Mouse (Mus musculus) heart, embryonic 16.5 days (tissue): ENCODE data around the gene Stk39. TPM values are rescaled to one million over a fixed set of nuclear protein-coding genes. Genes with fewer than 3 reads are reported as not detected.

ENCODE experiments used
- ATAC-seq: fragments of 200-750 bp; cut with Nextera tagmentation; replicated peaks from 2 replicates; pipeline ENCODE4 v1.8.0; 2017; ENCODE audit warnings: moderate number of reproducible peaks; ENCODE audit not compliant: insufficient read depth, low FRiP score; ENCODE audit errors: extremely low read depth
- H3K27ac ChIP-seq: fragments of 300-500 bp; sonication (generic); 2 replicates; pipeline ENCODE4 v1.5.1; 2014; ENCODE audit warnings: mild to moderate bottlenecking, low read length, control low read depth, moderate library complexity
- H3K27me3 ChIP-seq: fragments of 300-500 bp; sonication (generic); 2 replicates; pipeline ENCODE4 v1.6.1; 2014; ENCODE audit warnings: low read length, mixed read lengths; ENCODE audit not compliant: control insufficient read depth, insufficient read depth
- H3K36me3 ChIP-seq: fragments of 300-500 bp; sonication (generic); 2 replicates; pipeline ENCODE4 v1.6.1; 2014; ENCODE audit not compliant: control insufficient read depth, insufficient read depth
- H3K4me1 ChIP-seq: fragments of 300-500 bp; sonication (generic); 2 replicates; pipeline ENCODE4 v1.6.1; 2014; ENCODE audit warnings: low read length, mixed read lengths; ENCODE audit not compliant: control insufficient read depth, insufficient read depth
- H3K4me2 ChIP-seq: fragments of 300-500 bp; sonication (generic); 2 replicates; pipeline ENCODE4 v1.6.1; 2014; ENCODE audit warnings: low read depth, mild to moderate bottlenecking, control low read depth, low read length
- H3K4me3 ChIP-seq: fragments of 300-500 bp; sonication (generic); 2 replicates; pipeline ENCODE4 v1.5.1; 2014; ENCODE audit warnings: mild to moderate bottlenecking, control low read depth, low read length
- H3K9ac ChIP-seq: fragments of 300-500 bp; sonication (generic); 2 replicates; pipeline ENCODE4 v1.6.1; 2014; ENCODE audit warnings: low read length, control low read depth
- H3K9me3 ChIP-seq: fragments of 300-500 bp; sonication (generic); replicated peaks from 2 replicates; pipeline ENCODE4 v1.6.1; 2016; ENCODE audit warnings: low read length; ENCODE audit not compliant: control insufficient read depth
- WGBS: fragments of 180-500 bp; shearing (Covaris S2); extraction: QIAGEN DNeasy Blood & Tissue Kit; methylation state at CpG from one replicate; pipeline ENCODE4 v1.1.7; 2014; 5-methylcytosine and 5-hydroxymethylcytosine counted together
- polyA plus RNA-seq: library from polyadenylated mRNA; unstranded; fragments of >200 nt; fragmentation: Nextera tagmentation; extraction: Ambion mirVana; gene quantifications from 2 replicates; pipeline ENCODE4 v1.2.1, GENCODE M21; 2015

Stk39 gene
- polyA plus RNA-seq, 1 experiment from 2014 or later = 61.8 TPM

- no peak overlapping the region for H3K27ac ChIP-seq
- 68% methylated on average over 4 of the region's 4 CpGs for WGBS
- H3K4me3 ChIP-seq = no peak overlapping the region
- H3K27me3 ChIP-seq = no peaks in the 10 kb centered on the region
- no peaks in the 10 kb centered on the region for H3K9me3 ChIP-seq
- H3K4me2 ChIP-seq = no peak overlapping the region
- ATAC-seq = no peak
- no peak overlapping the region for H3K9ac ChIP-seq
- no peaks in the 10 kb centered on the region for H3K36me3 ChIP-seq
- H3K4me1 ChIP-seq = no peaks in the 10 kb centered on the region
Observed at GRCm38 (mm10) chr2:68196245-68196644, 275.8 kb downstream of the Stk39 start.

- H3K27ac ChIP-seq = no peak overlapping the region
- H3K27me3 ChIP-seq = no peaks in the 10 kb centered on the region
- ATAC-seq = no peak
- H3K9ac ChIP-seq = no peak overlapping the region
- H3K4me2 ChIP-seq = no peak overlapping the region
- H3K4me3 ChIP-seq = no peak overlapping the region
- no peaks in the 10 kb centered on the region for H3K36me3 ChIP-seq
- no peaks in the 10 kb centered on the region for H3K9me3 ChIP-seq
- WGBS = 62% methylated on average over 4 of the region's 4 CpGs
- H3K4me1 ChIP-seq = no peaks in the 10 kb centered on the region
Observed at GRCm38 (mm10) chr2:68194444-68194843, 277.6 kb downstream of the Stk39 start.

- Histone ChIP-seq H3K9ac (no peak overlapping the region), H3K27ac (no peak overlapping the region), H3K4me1 (no peaks in the 10 kb centered on the region), H3K9me3 (no peaks in the 10 kb centered on the region), H3K27me3 (no peaks in the 10 kb centered on the region), H3K4me3 (no peak overlapping the region), H3K4me2 (no peak overlapping the region), H3K36me3 (no peaks in the 10 kb centered on the region)
- ATAC-seq = no peak
Observed at GRCm38 (mm10) chr2:68193465-68193837, 278.6 kb downstream of the Stk39 start.

GRCm38 (mm10) chr2:68192605-68193464, 279.2 kb downstream of the Stk39 start:
- no peak for ATAC-seq
- H3K9ac ChIP-seq = no peak overlapping the region
- H3K4me2 ChIP-seq = no peak overlapping the region
- no peak overlapping the region for H3K4me3 ChIP-seq
- WGBS = 71% methylated on average over 5 of the region's 5 CpGs
- H3K36me3 ChIP-seq = no peaks in the 10 kb centered on the region
- H3K9me3 ChIP-seq = no peaks in the 10 kb centered on the region
- no peak overlapping the region for H3K27ac ChIP-seq
- no peaks in the 10 kb centered on the region for H3K27me3 ChIP-seq
- no peaks in the 10 kb centered on the region for H3K4me1 ChIP-seq

GRCm38 (mm10) chr2:68176425-68176824, 295.6 kb downstream of the Stk39 start:
- H3K9me3 ChIP-seq = no peaks in the 10 kb centered on the region
- H3K27ac ChIP-seq = no peak overlapping the region
- ATAC-seq = no peak
- H3K4me1 ChIP-seq = no peaks in the 10 kb centered on the region
- no peaks in the 10 kb centered on the region for H3K36me3 ChIP-seq
- H3K27me3 ChIP-seq = no peaks in the 10 kb centered on the region
- H3K9ac ChIP-seq = no peak overlapping the region
- H3K4me2 ChIP-seq = no peak overlapping the region
- WGBS = 78% methylated on average over 3 of the region's 3 CpGs
- H3K4me3 ChIP-seq = no peak overlapping the region

- no peak for ATAC-seq
- H3K4me3 ChIP-seq = no peak overlapping the region
- WGBS = 55% methylated on average over 10 of the region's 10 CpGs
- no peaks in the 10 kb centered on the region for H3K27me3 ChIP-seq
- H3K27ac ChIP-seq = no peak overlapping the region
- no peak overlapping the region for H3K4me2 ChIP-seq
- no peaks in the 10 kb centered on the region for H3K9me3 ChIP-seq
- no peak overlapping the region for H3K9ac ChIP-seq
- no peaks in the 10 kb centered on the region for H3K36me3 ChIP-seq
- H3K4me1 ChIP-seq = no peaks in the 10 kb centered on the region
Observed at GRCm38 (mm10) chr2:68171306-68171705, 300.8 kb downstream of the Stk39 start.

- no peaks in the 10 kb centered on the region for H3K4me1 ChIP-seq
- ATAC-seq = no peak
- no peak overlapping the region for H3K4me2 ChIP-seq
- H3K27ac ChIP-seq = no peak overlapping the region
- no peaks in the 10 kb centered on the region for H3K9me3 ChIP-seq
- H3K36me3 ChIP-seq = no peaks in the 10 kb centered on the region
- no peak overlapping the region for H3K9ac ChIP-seq
- no peak overlapping the region for H3K4me3 ChIP-seq
- H3K27me3 ChIP-seq = no peaks in the 10 kb centered on the region
- 88% methylated on average over 4 of the region's 4 CpGs for WGBS
Observed at GRCm38 (mm10) chr2:68162012-68162411, 310.1 kb downstream of the Stk39 start.

- H3K4me2 ChIP-seq = no peak overlapping the region
- 85% methylated on average over 2 of the region's 2 CpGs for WGBS
- no peak overlapping the region for H3K27ac ChIP-seq
- no peaks in the 10 kb centered on the region for H3K9me3 ChIP-seq
- no peak overlapping the region for H3K4me3 ChIP-seq
- H3K9ac ChIP-seq = no peak overlapping the region
- H3K36me3 ChIP-seq = no peaks in the 10 kb centered on the region
- no peaks in the 10 kb centered on the region for H3K27me3 ChIP-seq
- ATAC-seq = no peak
- no peaks in the 10 kb centered on the region for H3K4me1 ChIP-seq
Observed at GRCm38 (mm10) chr2:68160566-68160965, 311.5 kb downstream of the Stk39 start.
